Mouse (Mus musculus): ENCODE measurements around the gene 5430419D17Rik.

Gene 5430419D17Rik

DNA sequence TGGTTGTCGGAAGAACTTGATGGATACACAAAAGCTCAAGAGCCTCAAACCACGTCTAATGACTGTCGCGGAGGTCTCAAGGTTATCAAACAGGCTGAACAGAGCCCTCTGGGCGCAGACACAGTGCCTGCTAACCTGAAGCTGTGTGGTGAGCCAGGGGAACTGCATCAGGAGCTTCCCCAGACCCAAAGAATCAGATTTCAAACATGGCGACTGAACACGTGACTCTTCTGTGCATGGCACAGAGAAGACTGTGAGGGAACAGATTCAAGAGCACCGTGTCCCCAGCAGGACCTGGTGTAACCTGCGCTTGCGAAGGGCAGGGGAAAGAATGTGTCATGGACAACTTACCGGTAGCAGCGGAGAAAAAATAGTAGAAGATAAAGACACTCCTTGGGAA, 143.4 kb downstream of the 5430419D17Rik start:
- DNase-seq: no peak

DNA sequence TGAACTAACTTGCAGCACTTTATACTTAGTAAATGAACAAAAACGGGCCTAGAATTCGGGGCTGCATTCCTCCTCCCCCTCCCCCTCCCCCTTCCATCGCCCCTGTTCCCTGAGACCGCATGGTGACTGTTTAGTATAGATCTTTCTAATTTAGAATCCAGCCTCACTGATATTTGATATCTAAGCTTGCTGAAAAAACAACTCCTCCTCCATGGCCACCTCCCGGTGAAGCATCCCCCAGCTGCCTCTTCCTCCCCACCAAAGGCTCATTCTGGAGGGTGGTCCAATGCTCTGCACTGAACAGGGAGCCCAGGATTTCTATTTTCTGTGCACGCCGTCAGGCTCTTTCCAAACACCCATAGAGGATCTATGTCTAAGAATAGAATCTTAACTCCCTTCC, 144.1 kb downstream of the 5430419D17Rik start:
- DNase-seq: no peak

DNA sequence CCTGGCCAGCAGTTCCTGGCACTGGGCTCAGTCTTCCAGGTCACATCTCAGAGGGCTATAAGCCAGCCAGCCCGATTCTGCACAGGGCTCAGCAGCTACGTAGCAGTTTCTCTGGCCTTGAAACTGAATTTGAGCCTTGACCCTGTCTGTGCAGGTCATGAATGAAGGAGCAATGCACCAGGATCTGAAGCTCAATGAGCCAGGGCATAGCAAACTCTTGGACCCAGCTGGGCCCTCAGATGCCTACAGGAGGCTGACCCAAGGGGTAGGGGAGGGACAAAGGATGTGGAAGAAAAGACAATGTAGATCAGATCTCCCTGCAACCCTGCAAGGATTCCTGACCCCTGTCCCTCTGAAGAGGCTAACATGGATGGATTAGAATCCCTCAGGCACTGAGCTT, 148.0 kb downstream of the 5430419D17Rik start, which contains the start of gene Cuzd1:
Cuzd1 (minus strand) TSS at position 101 of the 400 bp plus-strand sequence.
- DNase-seq: no peak

DNA sequence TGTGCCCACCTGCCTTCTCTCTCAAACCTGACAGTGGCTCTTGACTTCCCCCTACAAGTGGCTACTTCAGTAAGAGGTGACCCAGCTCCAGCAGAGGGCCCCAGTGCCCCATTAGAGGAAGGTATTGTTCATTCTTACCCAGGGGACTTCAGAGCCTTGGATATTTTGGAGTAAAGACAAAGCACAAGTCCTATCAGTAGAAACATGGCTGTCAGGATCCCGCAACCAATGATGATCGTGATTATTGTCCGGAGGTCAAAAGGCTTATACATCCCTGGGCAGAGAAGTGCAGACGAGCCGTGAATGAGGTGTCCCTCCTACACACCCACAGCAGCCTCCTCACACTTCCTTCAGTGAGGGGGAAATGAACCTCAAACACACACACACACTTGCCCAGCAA, 152.9 kb downstream of the 5430419D17Rik start:
- no peak for DNase-seq

GRCm38 (mm10) chr7:131329416-131329815, 155.2 kb downstream of the 5430419D17Rik start, which contains the start of gene Fam24b:
Fam24b (minus strand) TSS chr7:131329516.
- no peak for DNase-seq

DNA sequence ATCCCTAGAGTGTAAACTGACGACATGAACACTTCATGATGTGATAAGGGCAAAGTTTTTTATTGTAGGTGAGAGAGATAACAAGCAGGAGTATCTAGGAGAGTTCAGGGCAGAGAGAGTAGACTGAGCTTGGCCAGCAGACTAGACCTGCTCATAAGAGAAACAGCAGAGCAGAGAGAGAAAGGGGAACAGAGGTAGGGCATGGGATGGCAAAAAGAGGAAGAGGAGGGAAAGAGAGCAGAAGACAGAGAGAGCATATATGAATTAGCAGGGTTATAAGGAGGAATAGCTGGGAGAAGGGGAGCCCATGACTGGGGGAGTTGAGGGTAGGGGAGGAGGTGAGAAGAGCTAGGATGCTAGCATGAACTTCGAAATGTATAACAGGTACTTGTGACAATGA, 157.5 kb downstream of the 5430419D17Rik start:
- DNase-seq: no peak

- no peak for DNase-seq
Measured at GRCm38 (mm10) chr7:131333564-131333963, 159.4 kb downstream of the 5430419D17Rik start, which contains the start of gene Fam24a. Fam24a (plus strand) TSS chr7:131333864.

DNA sequence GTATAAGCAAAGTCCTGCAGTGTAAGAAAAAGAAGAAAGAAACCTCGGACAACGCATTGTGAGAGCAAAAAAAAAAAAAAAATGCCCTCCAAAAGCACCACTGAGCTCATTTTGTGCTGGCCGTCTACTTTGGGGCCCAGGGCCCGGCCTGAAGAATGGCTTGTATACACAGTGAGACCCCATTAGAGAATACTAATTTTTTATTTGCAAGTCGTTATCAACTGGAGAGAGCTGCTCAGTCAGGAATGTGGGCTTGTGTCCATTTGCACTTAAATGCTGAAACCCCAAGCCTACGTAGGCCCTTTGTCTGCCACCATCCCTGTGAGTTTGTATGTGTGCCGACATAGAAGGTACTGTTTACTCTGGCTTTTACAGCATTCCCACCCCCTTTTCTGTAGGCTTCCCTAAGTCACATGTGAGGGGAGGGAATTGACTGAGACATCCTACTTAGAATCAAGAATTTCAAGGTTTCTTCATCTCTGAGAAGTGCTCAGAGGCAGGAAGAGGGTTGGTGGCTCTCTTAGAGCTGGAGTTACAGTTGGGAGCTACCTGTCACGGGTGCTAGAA, 163.4 kb downstream of the 5430419D17Rik start:
- DNase-seq: no peak

DNA sequence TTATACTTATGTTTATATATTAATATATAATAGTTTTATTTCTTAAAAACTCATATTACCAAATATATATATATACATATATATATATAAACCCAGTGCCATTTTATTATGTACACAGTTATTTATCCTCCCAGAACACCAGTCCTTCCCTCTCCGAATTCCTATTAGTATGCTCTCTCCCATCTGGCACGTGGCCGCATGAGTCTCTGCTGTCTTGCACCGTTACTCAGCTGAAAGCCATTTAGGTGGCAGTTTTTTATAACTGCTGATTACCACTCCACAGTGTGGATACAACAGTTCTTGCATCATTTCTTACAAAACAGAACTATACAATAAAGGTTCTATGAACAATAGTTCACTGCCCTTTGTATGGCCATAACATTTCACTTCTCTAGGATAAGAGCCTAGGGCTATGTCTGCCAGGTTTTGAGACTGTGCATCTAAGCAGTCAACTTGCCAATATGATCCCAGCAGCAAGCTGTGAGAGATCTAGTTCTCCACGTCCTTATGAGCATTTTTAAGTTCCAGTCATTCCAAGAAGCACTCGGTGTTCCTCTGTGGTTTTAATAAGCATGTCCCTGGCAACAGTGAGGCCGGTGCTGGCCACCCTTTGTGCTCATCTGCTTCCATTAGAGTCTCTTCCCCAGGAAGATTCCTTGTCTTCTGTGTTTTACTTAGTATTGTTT, 171.8 kb downstream of the 5430419D17Rik start:
- no peak for DNase-seq
